Mouse (Mus musculus): ENCODE results near the gene Inka2.

- no peak for TF ChIP-seq CTCF (IDR thresholded peaks at IDR 0.05; ENCODE audit: control insufficient read depth, insufficient read depth, low read length)
- no peak for TF ChIP-seq POLR2A (IDR thresholded peaks at IDR 0.05; ENCODE audit: borderline replicate concordance, control insufficient read depth, low read depth, low read length)
Measured at GRCm38 (mm10) chr3:105721681-105722201, 17.3 kb downstream of the Inka2 start.

All from bone marrow, adult 2 months (tissue).